Mouse (Mus musculus) hindbrain, embryonic 13.5 days (tissue): ENCODE results near the gene Wdr19. TPM values are rescaled to one million over a fixed set of nuclear protein-coding genes. Genes with fewer than 3 reads are reported as not detected.

Experiments
- ATAC-seq: fragments of 200-750 bp; cut with Nextera tagmentation; 2 replicates; pipeline ENCODE4 v1.8.0; 2017; ENCODE audit warnings: moderate TSS enrichment; ENCODE audit not compliant: low FRiP score
- H3K27ac ChIP-seq: fragments of 300-500 bp; sonication (generic); 2 replicates; pipeline ENCODE4 v1.5.1; 2015; ENCODE audit warnings: inconsistent platforms, mild to moderate bottlenecking, moderate library complexity
- H3K27me3 ChIP-seq: fragments of 300-500 bp; sonication (generic); 2 replicates; pipeline ENCODE4 v1.6.1; 2015; ENCODE audit warnings: mild to moderate bottlenecking, inconsistent platforms
- H3K36me3 ChIP-seq: fragments of 300-500 bp; sonication (generic); 2 replicates; pipeline ENCODE4 v1.6.1; 2015; ENCODE audit warnings: mild to moderate bottlenecking, inconsistent platforms
- H3K4me1 ChIP-seq: fragments of 300-500 bp; sonication (generic); replicated peaks from 2 replicates; pipeline ENCODE4 v1.6.1; 2015; ENCODE audit warnings: inconsistent platforms
- H3K4me2 ChIP-seq: fragments of 300-500 bp; sonication (generic); 2 replicates; pipeline ENCODE4 v1.6.1; 2015; ENCODE audit warnings: inconsistent platforms, mild to moderate bottlenecking, moderate library complexity
- H3K4me3 ChIP-seq: fragments of 300-500 bp; sonication (generic); 2 replicates; pipeline ENCODE4 v1.5.1; 2015; ENCODE audit warnings: mild to moderate bottlenecking, inconsistent platforms
- H3K9ac ChIP-seq: fragments of 300-500 bp; sonication (generic); 2 replicates; pipeline ENCODE4 v1.6.1; 2015; ENCODE audit warnings: mild to moderate bottlenecking, inconsistent platforms
- H3K9me3 ChIP-seq: fragments of 300-500 bp; sonication (generic); 2 replicates; pipeline ENCODE4 v1.6.1; 2016; ENCODE audit warnings: inconsistent platforms
- WGBS: fragments of 180-500 bp; shearing (Covaris S2); methylation state at CpG from one replicate; pipeline ENCODE4 v1.1.7; 2015; 5-methylcytosine and 5-hydroxymethylcytosine counted together
- polyA plus RNA-seq: library from polyadenylated mRNA; unstranded; fragments of >200 nt; fragmentation: Nextera tagmentation; extraction: Ambion mirVana; gene quantifications from 2 replicates; pipeline ENCODE4 v1.2.1, GENCODE M21; 2015

Gene Wdr19
- polyA plus RNA-seq, 1 experiment from 2014 or later: 12.2 TPM

GRCm38 (mm10) chr5:65170206-65170605 lies 29.3 kb upstream of the Wdr19 start:
- H3K9me3 ChIP-seq: no peaks in the 10 kb centered on the region
- no peak overlapping the region for H3K9ac ChIP-seq
- 0 out of 2 replicates have a peak, but pooled peaks cover 3% of the 10 kb centered on the region for H3K4me1 ChIP-seq
- no peak for ATAC-seq
- no peak overlapping the region for H3K27ac ChIP-seq
- peaks cover 15% of the 10 kb centered on the region for H3K36me3 ChIP-seq
- 78% methylated on average over 9 of the region's 9 CpGs for WGBS
- H3K4me2 ChIP-seq: no peak overlapping the region
- no peaks in the 10 kb centered on the region for H3K27me3 ChIP-seq
- no peak overlapping the region for H3K4me3 ChIP-seq

GRCm38 (mm10) chr5:65175035-65175917 lies 24.2 kb upstream of the Wdr19 start:
- Histone ChIP-seq H3K9me3 (no peaks in the 10 kb centered on the region), H3K9ac (0 out of 2 replicates have a peak overlapping the region, but pooled peaks have one; percentile 31), H3K4me1 (peaks cover 23% of the 10 kb centered on the region), H3K4me3 (no peak overlapping the region), H3K27ac (peak overlapping the region; percentile 55), H3K36me3 (no peaks in the 10 kb centered on the region), H3K4me2 (peak overlapping the region; percentile 23), H3K27me3 (no peaks in the 10 kb centered on the region)
- 68% methylated on average over 26 of the region's 26 CpGs for WGBS
- ATAC-seq: peak; percentile 78

- no peaks in the 10 kb centered on the region for H3K36me3 ChIP-seq
- peak overlapping the region; percentile 23 for H3K4me2 ChIP-seq
- H3K27me3 ChIP-seq: no peaks in the 10 kb centered on the region
- H3K27ac ChIP-seq: peak overlapping the region; percentile 55
- 0 out of 2 replicates have a peak overlapping the region, but pooled peaks have one; percentile 31 for H3K9ac ChIP-seq
- H3K9me3 ChIP-seq: no peaks in the 10 kb centered on the region
- ATAC-seq: peak; percentile 59; the same call in 1 of the 2 replicates
- H3K4me1 ChIP-seq: peaks cover 22% of the 10 kb centered on the region
- 68% methylated on average over 13 of the region's 13 CpGs for WGBS
- no peak overlapping the region for H3K4me3 ChIP-seq
These were observed 23.5 kb upstream of the Wdr19 start for GRCm38 (mm10) chr5:65175918-65176484.

- H3K36me3 ChIP-seq: no peaks in the 10 kb centered on the region
- no peak overlapping the region for H3K9ac ChIP-seq
- no peak overlapping the region for H3K4me2 ChIP-seq
- H3K4me3 ChIP-seq: no peak overlapping the region
- peaks cover 31% of the 10 kb centered on the region for H3K4me1 ChIP-seq
- no peaks in the 10 kb centered on the region for H3K27me3 ChIP-seq
- WGBS: 49% methylated on average over 11 of the region's 11 CpGs
- no peaks in the 10 kb centered on the region for H3K9me3 ChIP-seq
- no peak; the same call in 1 of the 2 replicates for ATAC-seq
- H3K27ac ChIP-seq: peak overlapping the region; percentile 44; the same call in 1 of the 2 replicates
These were observed 22.4 kb upstream of the Wdr19 start for GRCm38 (mm10) chr5:65177026-65177514.

- WGBS: 95% methylated on average over 9 of the region's 9 CpGs
- Histone ChIP-seq H3K9ac (no peak overlapping the region), H3K36me3 (no peaks in the 10 kb centered on the region), H3K27me3 (no peaks in the 10 kb centered on the region), H3K27ac (no peak overlapping the region), H3K4me2 (no peak overlapping the region), H3K9me3 (no peaks in the 10 kb centered on the region), H3K4me3 (no peak overlapping the region), H3K4me1 (peaks cover 31% of the 10 kb centered on the region)
- no peak for ATAC-seq
These were observed 21.0 kb upstream of the Wdr19 start for GRCm38 (mm10) chr5:65178477-65178876.

GRCm38 (mm10) chr5:65181160-65181793 lies 18.2 kb upstream of the Wdr19 start:
- no peak overlapping the region for H3K4me2 ChIP-seq
- ATAC-seq: peak; percentile 52; the same call in 1 of the 2 replicates
- H3K4me1 ChIP-seq: peaks cover 23% of the 10 kb centered on the region
- H3K27ac ChIP-seq: peak overlapping the region; percentile 55
- H3K9ac ChIP-seq: no peak overlapping the region
- no peaks in the 10 kb centered on the region for H3K27me3 ChIP-seq
- WGBS: 66% methylated on average over 21 of the region's 21 CpGs
- no peaks in the 10 kb centered on the region for H3K9me3 ChIP-seq
- H3K36me3 ChIP-seq: no peaks in the 10 kb centered on the region
- H3K4me3 ChIP-seq: no peak overlapping the region

GRCm38 (mm10) chr5:65181794-65182169 lies 17.7 kb upstream of the Wdr19 start:
- Histone ChIP-seq H3K27ac (peak overlapping the region; percentile 55), H3K36me3 (no peaks in the 10 kb centered on the region), H3K9me3 (no peaks in the 10 kb centered on the region), H3K9ac (no peak overlapping the region), H3K4me3 (no peak overlapping the region), H3K4me1 (peaks cover 20% of the 10 kb centered on the region), H3K4me2 (no peak overlapping the region), H3K27me3 (no peaks in the 10 kb centered on the region)
- 76% methylated on average over 4 of the region's 4 CpGs for WGBS
- 0 out of 2 replicates have a peak, but pooled peaks have one; percentile 24 for ATAC-seq

GRCm38 (mm10) chr5:65182268-65182667 lies 17.2 kb upstream of the Wdr19 start:
- Histone ChIP-seq H3K4me3 (no peak overlapping the region), H3K9me3 (no peaks in the 10 kb centered on the region), H3K27ac (no peak overlapping the region), H3K4me2 (no peak overlapping the region), H3K36me3 (no peaks in the 10 kb centered on the region), H3K4me1 (peaks cover 15% of the 10 kb centered on the region), H3K27me3 (no peaks in the 10 kb centered on the region), H3K9ac (no peak overlapping the region)
- WGBS: 52% methylated on average over 1 of the region's 1 CpGs
- ATAC-seq: no peak

- no peak overlapping the region for H3K4me2 ChIP-seq
- H3K27ac ChIP-seq: no peak overlapping the region
- no peak for ATAC-seq
- H3K27me3 ChIP-seq: no peaks in the 10 kb centered on the region
- H3K9ac ChIP-seq: no peak overlapping the region
- 92% methylated on average over 5 of the region's 5 CpGs for WGBS
- H3K36me3 ChIP-seq: no peaks in the 10 kb centered on the region
- H3K9me3 ChIP-seq: peaks cover 8% of the 10 kb centered on the region; the same call in 1 of the 2 replicates
- H3K4me3 ChIP-seq: no peak overlapping the region
- H3K4me1 ChIP-seq: no peaks in the 10 kb centered on the region
These were observed 7.9 kb upstream of the Wdr19 start for GRCm38 (mm10) chr5:65191601-65192000.

- Histone ChIP-seq H3K36me3 (no peaks in the 10 kb centered on the region), H3K27ac (no peak overlapping the region), H3K4me3 (no peak overlapping the region), H3K9me3 (peaks cover 8% of the 10 kb centered on the region; the same call in 1 of the 2 replicates), H3K4me1 (peaks cover 3% of the 10 kb centered on the region; the same call in 1 of the 2 replicates), H3K4me2 (no peak overlapping the region), H3K9ac (no peak overlapping the region), H3K27me3 (no peaks in the 10 kb centered on the region)
- ATAC-seq: no peak
- WGBS: 90% methylated on average over 9 of the region's 9 CpGs
These were observed 5.1 kb upstream of the Wdr19 start for GRCm38 (mm10) chr5:65194441-65194840.

GRCm38 (mm10) chr5:65204726-65205125 lies 5.2 kb downstream of the Wdr19 start:
- Histone ChIP-seq H3K4me3 (no peak overlapping the region), H3K9ac (no peak overlapping the region), H3K27me3 (no peaks in the 10 kb centered on the region), H3K9me3 (no peaks in the 10 kb centered on the region), H3K27ac (no peak overlapping the region), H3K4me1 (peaks cover 8% of the 10 kb centered on the region), H3K36me3 (peaks cover 22% of the 10 kb centered on the region), H3K4me2 (no peak overlapping the region)
- 80% methylated on average over 2 of the region's 2 CpGs for WGBS
- ATAC-seq: no peak

GRCm38 (mm10) chr5:65213321-65213720 lies 13.8 kb downstream of the Wdr19 start:
- Histone ChIP-seq H3K4me3 (no peak overlapping the region), H3K9ac (no peak overlapping the region), H3K27ac (no peak overlapping the region), H3K27me3 (no peaks in the 10 kb centered on the region), H3K9me3 (no peaks in the 10 kb centered on the region), H3K36me3 (peaks cover 16% of the 10 kb centered on the region; the same call in 1 of the 2 replicates), H3K4me2 (no peak overlapping the region), H3K4me1 (no peaks in the 10 kb centered on the region)
- 22% methylated on average over 7 of the region's 7 CpGs for WGBS
- ATAC-seq: no peak
